Mouse (Mus musculus) E14TG2a.4 (cell line): ENCODE results near the gene Elp5.

ENCODE experiments used
- CTCF ChIP-seq: conservative IDR thresholded peaks from 2 replicates; pipeline ENCODE4 v1.5.1; 2014; ENCODE audit warnings: low read length
- POU5F1 ChIP-seq: IDR thresholded peaks from 2 replicates; pipeline ENCODE4 v1.6.1; 2014; ENCODE audit warnings: low read length, borderline replicate concordance

DNA sequence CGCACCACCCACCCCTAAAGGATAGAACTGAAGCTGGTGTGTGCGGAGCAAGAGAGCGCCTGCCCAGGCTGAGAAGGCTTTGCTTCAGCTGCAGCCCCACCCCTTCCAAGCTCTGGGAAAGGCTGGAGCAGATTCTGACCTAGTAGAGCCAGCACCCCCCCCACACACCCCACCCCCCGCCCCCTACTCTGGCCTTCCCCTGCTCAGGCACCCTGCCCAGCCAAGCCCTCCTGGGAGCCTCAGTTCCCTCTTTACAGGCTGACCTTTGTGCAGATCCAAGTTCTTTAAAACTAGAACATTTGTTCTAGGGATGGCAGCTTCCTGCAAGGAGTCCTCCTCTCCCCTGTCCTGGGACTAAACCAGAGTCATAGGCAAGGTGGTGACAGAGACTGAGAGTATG is 44.9 kb downstream of the Elp5 start:
- TF ChIP-seq POU5F1 (no peak), CTCF (no peak)
